Mouse (Mus musculus) monocyte, adult 5-6 weeks (primary cell): ENCODE measurements at regions not wholly inside any gene's neighbourhood (a gene's known extent, or its start where the extent isn't known, plus 50 kb on each side); places are given as distances from the start of the nearest gene placed in this dataset.
A peak's percentile ranks its signal among the peaks of the same experiment; 100 is the strongest.
"Not testable (repeated sequence)": the region's sequence is repeated elsewhere in the genome, so short reads cannot be mapped to it uniquely, and the experiment has no call there.

Experiments
- ATAC-seq: fragments of 153-309, 156-312 bp; replicated peaks from 2 replicates; pipeline ENCODE4 v1.8.0; 2017; ENCODE audit warnings: mild to moderate bottlenecking; ENCODE audit not compliant: low TSS enrichment, insufficient number of reproducible peaks, severe bottlenecking, poor library complexity, low FRiP score

DNA sequence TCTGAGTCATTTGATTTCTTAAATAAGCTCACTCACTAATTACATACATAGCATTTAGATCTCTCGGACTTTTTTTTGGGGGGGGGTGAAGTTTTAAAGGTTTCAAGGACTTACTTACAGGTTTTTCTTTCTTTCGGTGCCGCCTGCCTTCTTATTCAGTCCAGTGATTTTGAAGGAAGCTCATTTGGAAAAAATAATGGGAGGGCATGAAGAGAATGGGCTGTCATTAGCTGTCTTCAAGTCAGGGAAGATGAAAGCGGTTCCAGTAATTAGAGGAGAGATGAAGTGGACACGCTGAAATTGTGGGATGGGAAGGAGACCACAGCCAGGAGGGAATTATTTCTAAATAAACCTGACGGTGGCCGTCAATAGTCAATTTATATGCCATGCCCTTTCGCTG, 108.6 kb upstream of the Klf3 start:
- ATAC-seq, result no peak

- no peak for ATAC-seq
These were observed 107.1 kb upstream of the Klf3 start for GRCm38 (mm10) chr5:64696099-64696498.

DNA sequence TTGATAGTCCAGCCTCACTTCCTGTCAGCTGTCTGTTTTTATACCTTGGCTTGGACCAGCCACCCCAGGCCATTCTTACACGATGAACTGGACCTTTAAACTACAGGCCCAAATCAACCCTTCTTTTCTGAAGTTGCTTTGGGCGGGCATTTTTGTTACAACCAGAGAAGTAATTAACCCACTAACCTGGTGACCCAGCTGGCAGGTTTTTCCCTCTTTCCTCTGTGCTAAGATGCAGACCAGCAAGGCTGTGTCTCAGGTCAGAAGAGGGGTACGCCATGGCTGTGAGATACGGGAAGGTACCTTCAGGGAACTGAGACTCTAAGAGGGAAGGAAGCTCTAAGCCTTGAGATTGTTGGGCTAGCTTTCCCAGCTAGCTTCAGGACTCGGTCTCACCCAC, 105.7 kb upstream of the Klf3 start:
- no peak for ATAC-seq

DNA sequence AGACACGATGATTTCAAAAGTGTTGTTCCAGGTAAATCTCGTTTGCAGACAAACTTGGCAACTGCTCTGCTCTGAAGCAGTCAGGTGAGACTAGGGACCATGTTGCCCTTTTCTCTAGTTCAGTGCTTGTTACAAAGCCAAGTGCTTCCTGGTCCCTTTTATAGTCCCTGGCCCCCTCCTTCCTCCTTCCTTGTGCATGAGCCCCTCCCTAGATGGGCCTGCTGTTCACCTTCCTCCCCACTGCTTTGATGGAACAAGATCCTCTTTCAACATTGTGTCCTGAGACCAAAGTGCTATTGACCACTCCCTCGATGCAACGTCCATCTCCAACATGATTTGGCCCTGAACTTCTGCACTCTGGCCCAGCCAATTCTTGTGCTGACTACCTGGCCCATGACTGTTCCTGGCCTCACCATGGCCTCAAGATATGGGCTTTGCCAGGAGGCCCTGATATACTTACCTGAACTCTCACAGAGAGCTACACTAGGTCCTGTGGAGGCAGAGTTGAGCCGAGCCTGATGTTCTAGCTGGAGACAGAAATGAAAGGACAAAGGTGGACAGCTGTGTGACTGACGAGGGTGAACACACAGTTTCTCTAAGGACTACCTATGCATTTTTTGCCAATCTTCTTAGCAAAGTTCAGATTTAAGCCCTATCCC, 104.6 kb upstream of the Klf3 start:
- ATAC-seq, result no peak

DNA sequence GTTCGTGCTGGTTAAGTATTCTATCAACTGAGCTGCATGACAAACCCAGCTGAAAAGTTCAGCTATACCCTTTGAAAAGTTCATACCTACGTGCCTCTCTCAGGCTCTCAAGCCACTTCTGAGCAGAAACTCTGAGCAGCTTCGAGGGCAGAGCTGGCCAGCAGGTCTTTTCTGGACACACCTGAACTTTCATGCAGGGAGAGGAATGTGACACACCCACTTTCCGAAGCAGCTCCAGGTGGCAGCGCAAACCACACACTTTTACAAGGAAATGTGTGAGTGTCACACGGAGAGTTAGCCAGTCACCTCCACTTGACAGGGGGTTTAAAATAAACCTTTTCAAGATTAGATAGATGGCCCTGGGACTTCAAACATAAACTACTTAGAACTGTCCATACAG, 103.2 kb upstream of the Klf3 start:
- no peak for ATAC-seq

GRCm38 (mm10) chr5:64701219-64701779, 101.9 kb upstream of the Klf3 start:
- ATAC-seq, result no peak

- peak; percentile 85 for ATAC-seq
These were observed 101.4 kb upstream of the Klf3 start for GRCm38 (mm10) chr5:64701780-64702231.

DNA sequence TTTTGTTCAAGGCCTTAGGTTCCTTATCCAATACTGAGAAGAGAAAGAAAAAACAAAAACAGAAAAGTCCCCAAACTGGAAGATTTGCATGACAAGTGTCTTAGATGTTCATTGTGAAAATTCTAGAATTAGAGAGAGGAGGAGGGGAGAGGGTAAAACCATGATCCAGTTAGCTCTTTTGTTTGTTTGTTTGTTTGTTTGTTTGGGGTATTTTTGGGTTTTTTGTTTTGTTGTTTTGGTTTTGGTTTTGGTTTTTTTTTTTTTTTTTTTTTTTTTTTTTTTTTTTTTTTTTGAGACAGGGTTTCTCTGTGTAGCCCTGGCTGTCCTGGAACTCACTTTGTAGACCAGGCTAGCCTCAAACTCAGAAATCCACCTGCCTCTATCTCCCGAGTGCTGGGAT, 100.8 kb upstream of the Klf3 start:
- ATAC-seq, result not testable (repeated sequence)

DNA sequence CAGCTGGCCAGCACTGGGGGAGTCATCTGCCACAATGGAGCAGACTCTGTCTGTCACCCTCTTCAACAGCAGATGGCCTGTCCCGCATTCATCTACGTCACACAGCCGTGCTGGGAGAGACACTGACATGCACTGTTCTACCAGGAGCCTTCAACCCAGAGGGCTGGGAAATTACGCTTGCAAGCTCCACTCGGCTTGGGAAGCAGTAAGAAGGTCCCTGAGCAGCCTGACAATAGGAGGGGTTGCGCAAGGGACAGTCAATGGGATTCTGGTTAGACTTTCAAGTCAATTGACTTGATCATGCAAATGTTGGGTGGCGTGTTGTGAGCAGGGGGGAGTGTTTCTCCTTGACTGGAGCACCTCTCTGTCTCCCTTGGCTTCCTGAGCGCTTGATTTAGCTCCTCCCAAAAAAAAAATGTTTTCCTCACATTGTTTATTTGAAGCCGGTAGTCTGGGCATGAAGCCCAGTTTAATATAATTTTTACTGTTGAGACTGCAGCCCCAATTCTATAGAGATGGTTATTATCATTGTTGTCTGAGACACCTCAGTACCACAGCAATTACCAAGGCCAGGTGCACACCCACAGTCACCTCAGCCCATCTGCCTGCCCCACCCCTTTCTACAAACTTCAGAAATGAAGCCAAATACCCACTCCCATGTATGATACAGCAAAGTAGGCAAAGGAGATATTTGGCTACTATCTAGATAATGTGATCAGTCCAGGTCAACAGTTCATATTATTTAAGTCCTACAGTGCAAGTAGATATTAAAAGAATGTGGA, 99.9 kb upstream of the Klf3 start:
- ATAC-seq, result no peak

DNA sequence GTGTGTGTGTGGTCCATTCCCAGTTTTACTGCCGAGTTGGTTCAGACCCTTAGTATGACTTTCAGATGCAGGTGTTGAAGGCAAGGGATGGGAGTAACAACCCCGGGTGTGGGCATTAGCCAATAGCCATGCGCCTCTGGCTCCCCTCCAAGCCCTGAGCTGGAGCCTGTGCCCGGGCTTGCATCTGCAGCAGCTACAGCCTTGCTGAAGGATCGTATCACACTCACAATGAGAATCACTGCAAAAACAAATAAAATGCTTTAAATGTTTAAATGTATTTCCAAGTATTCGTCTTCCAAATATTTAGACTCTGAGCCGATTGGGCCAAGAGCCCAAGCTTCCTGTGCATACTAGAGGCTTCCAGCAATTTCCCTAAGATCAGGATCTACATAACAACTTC, 99.0 kb upstream of the Klf3 start:
- ATAC-seq, result no peak

DNA sequence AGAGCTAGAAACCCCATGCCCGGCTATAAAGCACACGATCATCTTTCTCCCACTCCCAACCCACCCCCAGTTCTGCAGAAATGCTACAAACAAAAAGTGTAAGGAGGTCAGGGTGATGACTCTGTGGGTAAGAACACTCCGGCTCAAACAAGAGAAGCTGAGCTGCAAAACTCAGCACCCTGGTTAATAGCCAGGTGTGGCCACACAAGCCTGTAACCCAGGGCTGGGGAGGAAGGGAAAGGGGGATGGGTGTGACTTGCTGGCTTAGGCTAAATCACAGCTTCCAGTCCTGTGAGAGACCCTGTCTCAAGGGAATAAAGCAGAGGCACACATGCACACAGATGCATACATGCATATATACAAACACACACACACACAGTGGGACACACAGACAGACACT, 96.6 kb upstream of the Klf3 start:
- ATAC-seq, result no peak

DNA sequence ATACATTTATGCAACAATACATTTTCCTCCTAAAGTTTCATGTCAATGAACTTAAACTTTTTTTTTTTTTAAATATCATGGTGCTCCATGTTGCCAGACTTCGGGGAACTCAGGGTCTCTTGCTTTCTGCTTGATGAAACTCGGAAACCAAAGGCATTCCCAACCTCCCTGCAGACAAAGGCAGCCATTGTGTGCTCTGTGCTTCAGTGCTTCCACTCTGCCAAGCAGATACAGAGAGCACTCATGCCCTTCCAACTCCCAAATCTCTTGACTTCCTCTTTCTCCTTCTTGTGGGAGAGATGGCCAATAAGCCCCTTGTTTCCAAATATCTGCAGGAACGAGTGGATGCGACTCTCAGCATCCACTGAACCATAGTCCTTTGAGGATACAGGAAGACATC, 94.0 kb upstream of the Klf3 start:
- no peak for ATAC-seq

- no peak for ATAC-seq
These were observed 93.0 kb upstream of the Klf3 start for GRCm38 (mm10) chr5:64710236-64710635.

DNA sequence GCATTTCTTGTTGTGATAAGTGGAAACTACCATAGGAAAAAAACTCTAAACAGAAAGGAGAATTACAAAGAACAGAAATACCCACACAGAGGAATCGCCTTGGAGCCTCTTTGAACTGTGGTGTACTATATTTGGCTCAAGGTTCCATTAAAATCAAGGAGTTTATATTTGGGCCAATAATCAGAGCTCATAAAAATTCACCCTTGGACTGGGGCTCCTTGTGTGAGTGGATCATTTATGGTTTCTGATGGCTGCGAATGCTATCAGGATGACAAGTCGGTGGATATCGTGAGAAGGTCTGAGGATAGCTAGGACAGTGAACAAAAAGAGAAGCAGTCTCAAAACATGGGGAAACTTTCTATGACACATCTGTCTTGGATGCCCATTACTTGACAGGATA, 92.2 kb upstream of the Klf3 start:
- ATAC-seq, result no peak

- ATAC-seq, result no peak
These were observed 89.0 kb upstream of the Klf3 start for GRCm38 (mm10) chr5:64714221-64714653.

DNA sequence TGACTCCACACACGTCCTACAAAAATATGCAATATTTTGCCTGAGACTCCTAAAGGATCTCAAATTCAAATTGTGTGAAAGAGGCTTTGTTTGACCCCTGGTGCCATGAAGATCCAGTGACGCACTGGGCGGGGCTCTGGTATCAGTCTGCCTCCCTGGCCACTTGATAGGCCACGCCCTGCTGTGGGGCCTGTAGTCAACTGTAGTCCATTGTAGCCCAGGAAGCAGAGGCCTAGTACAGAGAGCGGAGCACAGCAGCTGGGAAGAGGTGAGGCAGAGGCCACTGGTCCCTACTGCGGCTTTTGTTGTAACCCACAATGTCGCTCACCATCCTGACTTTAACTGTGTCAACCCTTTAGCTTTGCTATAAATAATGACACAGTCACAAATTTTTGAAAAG, 88.5 kb upstream of the Klf3 start:
- ATAC-seq, result no peak

DNA sequence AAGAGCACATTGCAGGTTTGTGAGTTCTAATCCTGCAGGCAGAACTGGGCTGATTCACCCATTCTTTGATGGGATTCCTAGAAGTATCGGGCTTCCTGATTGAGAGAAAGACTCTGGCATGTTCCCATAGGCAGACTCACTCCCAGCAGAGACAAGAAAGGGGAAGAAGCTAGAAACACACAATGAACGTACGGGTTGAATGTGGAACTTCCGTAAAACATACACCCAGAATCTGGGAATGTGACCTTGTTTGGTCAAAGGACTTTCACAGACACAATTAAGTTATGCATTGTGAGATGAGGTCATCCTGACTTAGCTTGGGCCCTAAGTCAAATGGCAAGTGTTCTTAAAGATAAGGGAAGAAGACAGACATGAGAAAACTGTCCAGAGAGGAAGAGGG, 86.6 kb upstream of the Klf3 start:
- ATAC-seq, result peak; percentile 35; the same call in 1 of the 2 replicates

- ATAC-seq, result no peak
These were observed 81.0 kb upstream of the Klf3 start for GRCm38 (mm10) chr5:64722211-64722610.

GRCm38 (mm10) chr5:64727847-64728246, 75.3 kb upstream of the Klf3 start:
- no peak for ATAC-seq

- no peak for ATAC-seq
These were observed 70.8 kb upstream of the Klf3 start for GRCm38 (mm10) chr5:64732356-64732755.
